Mouse (Mus musculus) lung, postnatal 4 days (tissue): ENCODE data around the gene Olfr1438-ps1.
"Not testable (repeated sequence)": the region's sequence is repeated elsewhere in the genome, so short reads cannot be mapped to it uniquely, and the experiment has no call there.

ENCODE experiments used
- DNase-seq, 2 experiments: peaks; one replicate each; pipeline ENCODE4 v3.0.0; 2021

Olfr1438-ps1 gene

DNA sequence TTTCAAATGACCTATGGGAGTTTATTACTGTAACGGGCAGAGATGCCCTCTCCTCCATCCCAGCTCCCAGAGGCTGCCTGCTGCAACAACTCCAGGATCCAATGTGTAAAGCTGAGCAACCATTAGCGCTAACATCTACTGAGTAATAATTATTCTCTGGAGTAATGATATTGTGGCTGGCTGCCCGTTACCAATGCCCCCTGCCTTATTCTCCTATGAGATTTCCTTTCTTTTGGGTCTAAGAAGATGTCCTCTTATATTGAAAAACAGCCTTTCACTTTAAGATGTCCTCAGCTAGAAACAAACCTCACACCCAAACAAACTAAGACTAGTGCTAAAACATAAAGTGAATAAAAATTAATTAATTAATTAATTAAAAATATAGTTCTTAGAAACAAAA lies at the start of gene Olfr1438-ps1:
Gene Olfr1438-ps1, minus strand, starts transcription at position 101 of the 400 bp plus-strand sequence.
- DNase-seq = no peak

DNA sequence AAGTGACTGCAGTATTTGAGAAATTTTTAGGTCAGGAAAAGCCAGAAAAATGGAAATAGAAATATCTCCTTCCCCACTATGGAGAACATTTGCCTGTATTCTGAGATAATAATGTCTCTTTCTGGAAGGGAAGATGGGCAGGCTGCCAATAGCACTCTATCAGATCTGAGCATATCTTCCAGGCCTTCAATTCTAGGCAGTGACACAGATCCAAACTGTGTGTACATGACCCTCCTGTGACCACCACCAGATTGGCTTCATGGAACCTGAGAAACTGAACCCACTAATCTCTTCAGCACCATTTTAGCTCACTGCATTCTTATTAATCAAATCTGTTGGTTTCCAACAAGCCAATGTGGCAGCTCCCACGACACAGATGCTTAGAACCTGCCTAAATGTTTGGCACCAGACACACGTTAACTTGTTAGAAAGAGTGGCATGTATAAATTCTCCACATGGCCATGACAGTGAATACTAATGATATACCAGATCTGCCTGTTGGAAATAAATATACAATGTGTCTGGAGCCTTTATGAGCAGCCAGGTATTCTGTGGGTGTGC lies 38.8 kb upstream of the Olfr1438-ps1 start:
- DNase-seq = no peak

DNA sequence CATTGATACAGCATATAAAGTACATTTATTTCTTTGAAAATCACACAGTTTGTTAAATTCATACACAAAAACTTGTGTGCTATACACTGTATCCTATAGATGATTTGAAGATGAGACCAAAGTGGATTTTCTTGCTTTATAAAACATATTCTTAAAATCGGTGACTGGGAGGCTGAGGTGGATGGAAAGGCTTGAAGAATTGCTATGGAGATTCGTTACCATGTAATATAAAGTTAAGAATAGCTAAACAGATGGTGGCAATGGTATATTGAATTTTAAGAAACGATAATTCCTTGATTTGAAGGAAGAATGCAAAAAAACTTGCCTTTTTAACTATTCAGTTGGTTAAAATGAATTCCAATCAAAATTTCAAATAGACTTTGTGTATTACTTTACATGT lies 37.3 kb upstream of the Olfr1438-ps1 start:
- DNase-seq = no peak

DNA sequence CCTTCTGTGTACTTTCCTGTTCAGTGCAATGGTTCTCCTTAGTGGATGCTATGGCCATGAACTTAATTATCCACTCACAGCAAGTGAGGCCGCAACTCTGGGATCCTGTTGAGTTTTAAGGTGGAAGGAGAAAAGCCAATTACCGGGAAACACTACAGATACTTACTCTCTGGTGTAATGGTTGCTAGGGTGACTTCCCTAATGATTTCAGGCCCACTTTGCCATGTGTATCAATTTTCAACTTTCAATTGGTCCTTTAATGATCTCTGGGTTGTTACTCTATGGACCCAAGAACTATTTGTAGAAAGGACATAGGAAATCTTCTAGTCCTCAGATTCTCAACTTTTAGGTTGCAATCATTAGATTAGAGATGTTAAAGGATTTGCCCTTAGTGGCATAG lies 10.7 kb downstream of the Olfr1438-ps1 start, which contains the start of gene Olfr1437:
Gene Olfr1437, minus strand, starts transcription at position 101 of the 400 bp plus-strand sequence.
- DNase-seq = no peak

DNA sequence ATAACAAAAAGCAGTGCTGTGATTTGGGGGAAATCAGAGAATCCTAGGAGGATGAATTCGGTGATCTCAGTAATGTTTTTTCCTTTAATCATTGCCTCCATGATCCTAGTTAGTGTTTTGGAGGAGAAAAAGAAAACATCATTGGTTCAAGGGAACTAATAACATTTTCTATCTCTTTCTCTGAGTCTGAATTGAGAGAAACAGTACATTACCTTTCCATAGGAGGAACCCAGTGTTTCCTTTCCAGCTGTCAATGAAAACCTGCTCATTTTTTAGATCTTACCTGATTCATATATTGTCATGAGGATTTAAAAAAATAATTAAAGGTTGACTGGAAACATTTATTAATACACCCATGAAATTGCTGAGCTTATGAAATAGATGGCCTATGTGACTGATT lies 36.7 kb downstream of the Olfr1438-ps1 start, which contains the start of gene Olfr1436:
Gene Olfr1436, minus strand, starts transcription at position 101 of the 400 bp plus-strand sequence.
- DNase-seq = not testable (repeated sequence)

DNA sequence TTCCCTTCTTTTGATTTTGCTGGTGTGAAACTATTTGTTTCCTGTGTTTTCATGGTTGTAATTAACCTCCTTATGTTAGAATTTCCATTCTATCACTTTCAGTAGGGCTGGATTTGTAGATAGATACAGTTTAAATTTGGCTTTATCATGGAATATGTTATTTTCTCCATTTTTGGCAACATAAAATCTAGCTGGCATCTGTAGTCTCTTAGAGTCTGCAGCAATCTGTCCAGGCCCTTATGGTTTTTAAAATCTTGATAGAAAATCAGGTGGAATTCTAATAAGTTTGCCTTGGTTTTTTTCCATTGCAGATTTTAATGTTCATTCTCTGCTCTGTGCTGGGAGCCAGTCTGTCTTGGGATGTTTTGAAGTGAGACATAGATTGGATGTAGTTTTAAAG lies 42.7 kb downstream of the Olfr1438-ps1 start:
- no peak for DNase-seq

DNA sequence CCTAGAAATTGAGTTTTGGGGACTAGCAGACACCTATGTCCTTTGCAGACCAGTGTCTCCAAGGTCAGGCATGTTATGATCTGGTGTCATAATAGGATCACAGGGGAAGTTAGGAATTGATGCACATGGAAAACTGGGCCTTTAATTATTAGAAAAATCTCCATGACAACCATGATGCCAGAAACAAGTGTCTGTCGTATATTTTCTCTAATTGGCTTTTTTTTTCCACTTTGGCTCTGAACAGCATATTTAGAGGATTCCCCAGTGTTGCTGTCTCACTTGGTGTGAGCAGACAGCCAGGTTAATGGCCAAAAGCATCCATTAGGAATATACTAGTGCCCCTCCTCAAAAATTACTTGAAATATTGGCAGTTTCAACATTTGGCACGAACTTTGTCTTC lies 56.2 kb downstream of the Olfr1438-ps1 start, which contains the start of gene Olfr1434:
Gene Olfr1434, plus strand, starts transcription at position 301 of the 400 bp plus-strand sequence.
- DNase-seq = no peak
